ENCODE assay signal across 20 mouse cellular contexts in the genomic region with DNA sequence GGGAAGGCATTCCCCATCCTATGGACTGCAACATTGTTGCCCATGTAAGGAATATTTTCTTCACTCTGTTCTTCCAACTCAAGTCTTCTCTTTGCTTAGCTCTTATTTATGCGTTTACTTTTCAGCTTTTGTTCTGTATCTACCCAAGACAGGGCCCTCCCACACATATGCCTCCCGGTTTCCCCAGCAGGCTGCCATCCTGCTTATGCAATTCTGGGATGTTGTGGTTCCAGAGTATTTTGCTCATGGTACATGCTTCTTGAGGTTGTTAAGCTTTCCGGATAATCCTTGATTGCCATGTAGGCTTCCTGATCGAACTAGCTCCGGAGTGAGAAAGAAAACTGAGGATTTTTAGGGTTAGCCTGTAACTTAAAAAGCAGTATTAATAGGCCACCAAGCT. TPM values are rescaled to one million over a fixed set of nuclear protein-coding genes. Genes with fewer than 3 reads are reported as not detected.
A peak's percentile ranks its signal among the peaks of the same experiment; 100 is the strongest.
DNase-seq lines count a peak whose midpoint lies in the region; ATAC-seq and TF ChIP-seq lines count a peak whose summit lies in the region.
"Had no signal": no experiment of that assay in that cellular context is flagged by ENCODE, and none has a peak within 500 bp of the region (broad histone marks: within the 10 kb centered on the region; RNA-seq: fewer than 3 reads in every experiment).

No protein-coding gene starts in this region.

- peak; percentile 15 for DNase-seq in cerebellum, adult 9-10 months
- DNase-seq in cerebellum, adult 2 months, result no peak
- no peak for DNase-seq in frontal cortex, postnatal 14 days (ENCODE audit: low spot score in 2 of 2)
- peak; percentile 66 for DNase-seq in right cerebral cortex, adult 18-20 months
- no peak for DNase-seq in right cerebral cortex, postnatal 14 days
- DNase-seq in yolk sac, embryonic 10.5 days (ENCODE audit: low spot score), result no peak
- DNase-seq: adrenal gland, postnatal 25 days; cerebellum, postnatal 14 days; gastrocnemius, adult 2 months; gastrocnemius, postnatal 25 days had no signal

- peak; percentile 48 for ATAC-seq in frontal cortex, adult (ENCODE audit: low TSS enrichment)
- ATAC-seq: activated CD4-positive, CD25-positive, alpha-beta regulatory T cell, adult 4 months; forebrain, embryonic 13.5 days; intestine, postnatal 0 days; Patski had no signal

- WGBS in cerebellum, adult 2 months, result 72% methylated on average over 5 of the region's 5 CpGs
- 47% methylated on average over 5 of the region's 5 CpGs for WGBS in olfactory bulb, adult 2 months

- no peak overlapping the region for H3K27ac ChIP-seq in cerebellum, adult 2 months (ENCODE audit: insufficient read depth, low read length)
- peak overlapping the region; percentile 46; the same call in 1 of the 2 replicates for H3K27ac ChIP-seq in olfactory bulb, adult 2 months (ENCODE audit: insufficient read depth, low read depth, low read length)
- H3K27ac ChIP-seq: embryonic facial prominence, embryonic 13.5 days; forebrain, embryonic 13.5 days; gastrocnemius, adult 2 months; hindbrain, embryonic 15.5 days had no signal

- TF ChIP-seq CTCF in cerebellum, adult 2 months (IDR thresholded peaks at IDR 0.05; ENCODE audit: borderline replicate concordance, insufficient read depth, low read depth, low read length), result no peak
- no peak for TF ChIP-seq CTCF in olfactory bulb, adult 2 months (IDR thresholded peaks at IDR 0.05; ENCODE audit: insufficient read depth, low read depth, low read length)

- H3K27me3 ChIP-seq in cerebellum, adult 2 months (ENCODE audit: control insufficient read depth, insufficient read depth, low read length), result no peaks in the 10 kb centered on the region
- H3K27me3 ChIP-seq: forebrain, embryonic 13.5 days; heart, embryonic 12.5 days; hindbrain, embryonic 15.5 days; Patski had no signal

- H3K4me3 ChIP-seq in cerebellum, adult 2 months (replicated peaks; ENCODE audit: insufficient read depth, low read depth, low read length), result no peak overlapping the region
- no peak overlapping the region for H3K4me3 ChIP-seq in olfactory bulb, adult 2 months (ENCODE audit: insufficient read depth, low read depth, low read length)
- H3K4me3 ChIP-seq: embryonic facial prominence, embryonic 13.5 days; forebrain, embryonic 13.5 days; gastrocnemius, adult 2 months; heart, embryonic 12.5 days; hindbrain, embryonic 15.5 days had no signal

- no peak for TF ChIP-seq POLR2A in cerebellum, adult 2 months (IDR thresholded peaks at IDR 0.05; ENCODE audit: borderline replicate concordance, insufficient read depth, low read length)
- no peak for TF ChIP-seq POLR2A in olfactory bulb, adult 2 months (IDR thresholded peaks at IDR 0.05; ENCODE audit: insufficient read depth, low read depth, low read length)

- no peaks in the 10 kb centered on the region for H3K4me1 ChIP-seq in cerebellum, adult 2 months (ENCODE audit: control insufficient read depth, insufficient read depth, low read length)
- no peaks in the 10 kb centered on the region for H3K4me1 ChIP-seq in olfactory bulb, adult 2 months (ENCODE audit: control insufficient read depth, insufficient read depth, low read length)
- H3K4me1 ChIP-seq: heart, embryonic 12.5 days had no signal

RNA-seq across cellular contexts. Expression of gene Spa17, which starts 1.7 kb away (rescaled TPM):
- 4.8 and 6.6 TPM in 2 replicates for polyA plus RNA-seq in cerebellum, adult 2 months (2012; rRNA removed)
- not detected in 2 replicates for polyA plus RNA-seq in olfactory bulb, adult 2 months (2012; ENCODE audit: insufficient read depth, insufficient read length, low replicate concordance, missing spikeins)

RNA-seq across cellular contexts. Expression of gene Tbrg1, which starts 41.9 kb away (rescaled TPM):
- 33.5 and 34.7 TPM in 2 replicates for polyA plus RNA-seq in cerebellum, adult 2 months (2012; rRNA removed)
- polyA plus RNA-seq in olfactory bulb, adult 2 months (2012; ENCODE audit: insufficient read depth, insufficient read length, low replicate concordance, missing spikeins), result not detected in 2 replicates

RNA-seq across cellular contexts. Expression of gene Panx3, which starts 53.8 kb away (rescaled TPM):
- polyA plus RNA-seq in cerebellum, adult 2 months (2012; rRNA removed), result not detected in 2 replicates
- polyA plus RNA-seq in olfactory bulb, adult 2 months (2012; ENCODE audit: insufficient read depth, insufficient read length, low replicate concordance, missing spikeins), result not detected in 2 replicates
- polyA plus RNA-seq: activated CD4-positive, CD25-positive, alpha-beta regulatory T cell, adult 4 months; C2C12; hindbrain, embryonic 15.5 days; intestine, postnatal 0 days; Patski had no signal

RNA-seq across cellular contexts. Expression of gene Siae, which starts 59.7 kb away (rescaled TPM):
- 15.8 and 15.9 TPM in 2 replicates for polyA plus RNA-seq in cerebellum, adult 2 months (2012; rRNA removed)
- not detected in 2 replicates for polyA plus RNA-seq in olfactory bulb, adult 2 months (2012; ENCODE audit: insufficient read depth, insufficient read length, low replicate concordance, missing spikeins)

Comparison
In these comparisons a context has a peak if more than half of its experiments do, and no peak if none do; other contexts are left out.
1. DNase-seq: peak in cerebellum, adult 9-10 months (single experiment) and right cerebral cortex, adult 18-20 months (single experiment); none in cerebellum, adult 2 months (0 of 2), frontal cortex, postnatal 14 days (0 of 2), right cerebral cortex, postnatal 14 days (single experiment) and yolk sac, embryonic 10.5 days (single experiment).
2. RNA of gene Tbrg1, which starts 41.9 kb away (polyA plus RNA-seq): 33.5 to 34.7 TPM in cerebellum, adult 2 months; not detected in olfactory bulb, adult 2 months; every median in the first group is over 10 times any median in the second.